Mouse (Mus musculus): ENCODE measurements around the gene Sh3pxd2b.

GRCm38 (mm10) chr11:32357686-32358085 is 10.1 kb downstream of the Sh3pxd2b start:
- TF ChIP-seq HCFC1 (IDR thresholded peaks at IDR 0.05; ENCODE audit: low read depth, low read length) (no peak), ZC3H11A (IDR thresholded peaks at IDR 0.05; ENCODE audit: low read depth, low read length) (no peak), ZNF384 (IDR thresholded peaks at IDR 0.05; ENCODE audit: low read depth, low read length) (no peak), CTCF (conservative IDR thresholded peaks at IDR 0.05 in 1 of 2, IDR thresholded peaks at IDR 0.05 in 1 of 2; ENCODE audit: low read depth in 2 of 2, low read length in 2 of 2) (no peak), USF2 (conservative IDR thresholded peaks at IDR 0.05; ENCODE audit: low read depth, low read length) (no peak)
